Comparison of ENCODE assay signal across 8 mouse cellular contexts in genomic region chr7:4119976-4120921, GRCm38 (mm10). TPM values are rescaled to one million over a fixed set of nuclear protein-coding genes. Genes with fewer than 3 reads are reported as not detected.
A peak's percentile ranks its signal among the peaks of the same experiment; 100 is the strongest.
DNase-seq lines count a peak whose midpoint lies in the region; ATAC-seq and TF ChIP-seq lines count a peak whose summit lies in the region.

No protein-coding gene starts in this region.

- ATAC-seq in limb, embryonic 15.5 days (ENCODE audit: insufficient number of reproducible peaks, low FRiP score, low TSS enrichment, low read depth): no peak
- no peak for ATAC-seq in monocyte, adult 5-6 weeks (replicated peaks; ENCODE audit: insufficient number of reproducible peaks, low FRiP score, low TSS enrichment, poor library complexity, severe bottlenecking)

- no peak for TF ChIP-seq POLR2A in testis, adult 2 months (IDR thresholded peaks at IDR 0.05; ENCODE audit: control insufficient read depth, low read depth, low read length)

- peak overlapping the region; percentile 78; the same call in 1 of the 2 replicates for H3K4me2 ChIP-seq in limb, embryonic 15.5 days

- no peak overlapping the region for H3K9ac ChIP-seq in limb, embryonic 15.5 days

- H3K9me3 ChIP-seq in limb, embryonic 15.5 days: no peaks in the 10 kb centered on the region

- H3K27me3 ChIP-seq in testis, adult 2 months (ENCODE audit: control insufficient read depth, insufficient read depth, low read length): no peaks in the 10 kb centered on the region; the same call in 1 of the 2 replicates
- peaks cover 36% of the 10 kb centered on the region for H3K27me3 ChIP-seq in limb, embryonic 15.5 days

- 28% methylated on average over 18 of the region's 19 CpGs for WGBS in limb, embryonic 15.5 days

- TF ChIP-seq CTCF in testis, adult 2 months (IDR thresholded peaks at IDR 0.05; ENCODE audit: control insufficient read depth, insufficient read depth, insufficient replicate concordance, low read depth, low read length): no peak

- H3K36me3 ChIP-seq in testis, adult 2 months (ENCODE audit: control insufficient read depth, insufficient read depth, low read length): no peaks in the 10 kb centered on the region
- no peaks in the 10 kb centered on the region for H3K36me3 ChIP-seq in limb, embryonic 15.5 days

- H3K4me3 ChIP-seq in testis, adult 2 months (ENCODE audit: control insufficient read depth, low read depth, low read length): peak overlapping the region; percentile 78
- H3K4me3 ChIP-seq in limb, embryonic 15.5 days: peak overlapping the region; percentile 41

- H3K27ac ChIP-seq in testis, adult 2 months (ENCODE audit: control insufficient read depth, insufficient read depth, low read depth, low read length): peak overlapping the region; percentile 62
- H3K27ac ChIP-seq in limb, embryonic 15.5 days: no peak overlapping the region

- peak; percentile 26 for DNase-seq in cerebellum, adult 8-10 months
- no peak for DNase-seq in cerebellum, postnatal 36 days
- no peak for DNase-seq in testis, postnatal 10 days (ENCODE audit: low spot score)
- no peak for DNase-seq in thymus, postnatal 10 days (ENCODE audit: low spot score in 2 of 2)
- no peak for DNase-seq in embryo, embryonic 9.5 days (ENCODE audit: extremely low spot score)

- peaks cover 15% of the 10 kb centered on the region for H3K4me1 ChIP-seq in testis, adult 2 months (ENCODE audit: control insufficient read depth, insufficient read depth, low read length)
- H3K4me1 ChIP-seq in limb, embryonic 15.5 days: peaks cover 27% of the 10 kb centered on the region

RNA-seq across cellular contexts. Expression of gene Ttyh1, which starts 1.0 kb away (rescaled TPM):
- polyA plus RNA-seq in testis, adult 2 months (2012; rRNA removed): 59.3 and 70.0 TPM in 2 replicates
- 2.6 and 3.3 TPM in 2 replicates for polyA plus RNA-seq in limb, embryonic 15.5 days (2015; fragmentation: Nextera tagmentation; extraction: Ambion mirVana)
- total RNA-seq in monocyte, adult 5-6 weeks (2017): not detected in 3 replicates

RNA-seq across cellular contexts. Expression of gene Leng8, which starts 16.6 kb away (rescaled TPM):
- polyA plus RNA-seq in testis, adult 2 months (2012; rRNA removed): 469 and 559 TPM in 2 replicates
- 56.7 and 57.3 TPM in 2 replicates for polyA plus RNA-seq in limb, embryonic 15.5 days (2015; fragmentation: Nextera tagmentation; extraction: Ambion mirVana)
- total RNA-seq in monocyte, adult 5-6 weeks (2017): 93.7 to 137 TPM (median 95.1 TPM) in 3 replicates

RNA-seq across cellular contexts. Expression of gene Leng9, which starts 29.9 kb away (rescaled TPM):
- 5.1 and 5.7 TPM in 2 replicates for polyA plus RNA-seq in testis, adult 2 months (2012; rRNA removed)
- polyA plus RNA-seq in limb, embryonic 15.5 days (2015; fragmentation: Nextera tagmentation; extraction: Ambion mirVana): 5.4 and 6.2 TPM in 2 replicates
- total RNA-seq in monocyte, adult 5-6 weeks (2017): 26.4 to 29.4 TPM (median 28.3 TPM) in 3 replicates

RNA-seq across cellular contexts. Expression of gene Cdc42ep5, which starts 44.4 kb away (rescaled TPM):
- polyA plus RNA-seq in testis, adult 2 months (2012; rRNA removed): 17.9 and 19.2 TPM in 2 replicates
- 80.6 and 82.3 TPM in 2 replicates for polyA plus RNA-seq in limb, embryonic 15.5 days (2015; fragmentation: Nextera tagmentation; extraction: Ambion mirVana)
- 2.7 TPM in 1 of 3 replicates, not detected in the others for total RNA-seq in monocyte, adult 5-6 weeks (2017)

RNA-seq across cellular contexts. Expression of gene Lair1, which starts 57.2 kb away (rescaled TPM):
- 0.55 and 1.5 TPM in 2 replicates for polyA plus RNA-seq in testis, adult 2 months (2012; rRNA removed)
- 0.79 and 1.0 TPM in 2 replicates for polyA plus RNA-seq in limb, embryonic 15.5 days (2015; fragmentation: Nextera tagmentation; extraction: Ambion mirVana)
- total RNA-seq in monocyte, adult 5-6 weeks (2017): 201 to 374 TPM (median 334 TPM) in 3 replicates

Comparison
In these comparisons a context has a peak if more than half of its experiments do, and no peak if none do; other contexts are left out.
1. RNA of gene Ttyh1, which starts 1.0 kb away (polyA plus RNA-seq): 59.3 to 70.0 TPM in testis, adult 2 months; 2.6 to 3.3 TPM in limb, embryonic 15.5 days; every median in the first group is over 10 times any median in the second.